Mouse (Mus musculus): ENCODE measurements around the gene Fmr1.
"Not testable (repeated sequence)": the region's sequence is repeated elsewhere in the genome, so short reads cannot be mapped to it uniquely, and the experiment has no call there.

The Fmr1 gene

DNA sequence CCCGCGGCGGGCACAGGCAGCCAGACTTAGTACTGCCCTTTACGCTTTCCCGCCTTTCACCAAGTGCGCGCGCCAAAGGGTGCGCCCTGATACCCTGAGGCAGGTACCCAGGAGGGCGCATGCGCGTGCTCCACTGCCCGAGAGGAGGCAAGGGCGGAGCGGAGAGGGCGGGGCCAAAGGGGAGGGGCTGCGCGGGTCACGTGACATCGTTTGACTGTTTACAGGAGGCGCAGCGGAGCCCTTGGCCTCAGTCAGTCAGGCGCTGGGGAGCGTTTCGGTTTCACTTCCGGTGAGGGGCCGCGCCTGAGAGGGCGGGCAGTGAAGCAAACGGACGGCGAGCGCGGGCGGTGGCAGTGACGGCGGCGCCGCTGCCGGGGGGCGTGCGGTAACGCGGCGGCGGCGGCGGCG, at the start of gene Fmr1:
Gene Fmr1 (plus strand): TSS at position 209 of the 408 bp plus-strand sequence.
- peak; percentile 97 for DNase-seq

DNA sequence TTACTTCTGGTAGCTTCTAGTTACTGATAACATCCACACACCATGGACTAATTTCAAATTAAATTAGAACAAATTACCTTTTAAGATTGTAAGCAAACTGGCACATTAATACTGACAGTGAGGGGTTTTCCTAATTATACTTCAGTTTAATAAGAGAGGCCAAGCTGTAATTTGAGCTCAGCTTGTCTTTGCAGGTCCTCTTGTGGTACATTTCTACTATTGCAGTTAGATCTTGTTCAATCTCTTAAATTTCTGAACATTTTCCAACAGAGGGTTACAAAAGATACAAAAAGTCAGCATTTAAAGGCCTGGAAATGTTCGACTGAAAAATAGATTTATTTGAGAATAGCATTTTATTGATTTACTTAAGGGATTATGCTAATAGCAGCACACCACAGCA, 36.7 kb upstream of the Fmr1 start:
- no peak for DNase-seq

DNA sequence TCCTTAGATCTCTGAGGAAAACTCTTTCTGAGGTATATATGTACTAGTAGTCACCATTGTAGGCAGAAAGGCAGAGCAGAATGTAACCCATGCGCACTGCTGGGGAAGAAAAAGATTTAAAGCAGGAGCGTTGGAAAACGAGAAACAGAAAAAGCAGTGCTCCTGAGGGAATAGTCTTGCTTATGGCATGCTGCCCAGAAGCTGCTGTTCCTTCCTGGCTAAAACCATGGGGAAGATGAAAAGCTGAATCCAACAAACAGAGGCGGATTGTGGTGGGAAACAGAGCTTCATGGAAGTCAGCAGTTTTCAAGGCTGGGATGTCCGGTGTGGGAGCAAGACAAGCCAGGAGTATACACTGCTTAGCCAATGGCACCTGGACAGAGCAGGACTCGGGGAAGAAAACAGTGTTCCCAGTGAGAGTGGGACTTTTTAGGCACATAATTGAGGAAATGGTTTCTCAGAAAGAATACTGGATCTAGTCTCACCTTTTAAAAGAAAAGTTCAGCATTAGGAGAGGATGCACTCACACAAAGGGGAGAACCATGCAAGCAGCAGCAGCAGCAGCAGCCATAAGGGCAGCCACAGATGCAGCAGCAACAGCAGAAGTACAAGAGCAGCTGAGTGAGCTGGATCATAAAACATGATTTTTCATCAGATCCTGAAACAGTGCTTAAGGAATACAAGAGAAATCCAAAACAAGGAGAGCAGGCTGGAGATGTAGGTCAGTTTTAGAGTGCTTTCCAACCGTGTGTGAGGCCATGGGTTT, 33.0 kb upstream of the Fmr1 start:
- no peak for DNase-seq

DNA sequence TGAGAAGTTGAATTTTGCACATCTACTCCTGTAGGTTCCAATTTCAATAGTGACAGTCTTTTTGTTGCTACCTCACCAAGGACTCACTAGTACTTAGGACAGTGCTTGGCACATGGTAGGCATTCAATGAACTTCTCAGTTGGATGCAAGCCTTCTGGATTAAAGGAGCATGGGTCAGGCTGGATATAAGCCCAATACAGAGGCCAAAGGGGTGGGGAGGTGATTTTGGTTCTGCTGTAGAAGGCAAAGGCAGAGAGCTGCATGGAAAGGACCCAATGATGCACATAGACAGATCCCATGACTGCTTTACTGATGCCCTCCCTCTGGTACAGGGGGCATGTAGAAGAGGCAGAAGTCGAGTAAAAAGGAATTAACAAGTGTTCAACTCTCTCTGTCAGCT, 833 bp upstream of the Fmr1 start:
- peak; percentile 23 for DNase-seq

DNA sequence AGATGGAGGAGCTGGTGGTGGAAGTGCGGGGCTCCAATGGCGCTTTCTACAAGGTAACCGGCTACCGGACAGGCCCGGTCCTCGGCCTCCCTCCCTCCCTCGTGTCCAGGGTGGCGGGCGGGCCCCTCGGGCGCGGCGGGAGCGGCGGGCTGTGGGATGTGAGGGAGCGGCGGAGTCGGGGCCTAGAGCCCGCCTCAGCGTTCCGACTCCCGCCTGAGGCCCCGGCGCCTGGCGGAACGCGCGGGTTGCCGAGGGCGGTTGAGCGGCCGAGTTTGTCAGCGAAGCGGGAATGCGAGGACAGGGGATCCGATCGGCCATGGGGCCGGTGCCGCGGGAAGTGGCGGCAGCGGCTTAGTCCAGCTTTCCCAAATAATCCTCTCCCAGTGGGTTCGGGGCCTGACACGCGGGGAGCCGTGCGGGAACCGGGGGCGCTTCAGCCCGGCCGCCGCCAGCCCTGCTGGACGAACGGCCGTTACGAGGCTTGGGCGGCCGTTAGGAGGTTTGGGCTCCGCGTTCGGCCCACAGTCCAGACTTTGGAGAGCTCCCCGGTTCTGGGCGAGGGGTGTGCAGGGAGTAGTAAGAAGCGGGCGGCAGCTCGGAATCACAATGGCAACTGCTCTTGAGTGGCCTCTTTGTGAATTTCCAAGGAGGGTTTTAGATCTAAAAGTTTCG, 610 bp downstream of the Fmr1 start:
- DNase-seq = no peak

DNA sequence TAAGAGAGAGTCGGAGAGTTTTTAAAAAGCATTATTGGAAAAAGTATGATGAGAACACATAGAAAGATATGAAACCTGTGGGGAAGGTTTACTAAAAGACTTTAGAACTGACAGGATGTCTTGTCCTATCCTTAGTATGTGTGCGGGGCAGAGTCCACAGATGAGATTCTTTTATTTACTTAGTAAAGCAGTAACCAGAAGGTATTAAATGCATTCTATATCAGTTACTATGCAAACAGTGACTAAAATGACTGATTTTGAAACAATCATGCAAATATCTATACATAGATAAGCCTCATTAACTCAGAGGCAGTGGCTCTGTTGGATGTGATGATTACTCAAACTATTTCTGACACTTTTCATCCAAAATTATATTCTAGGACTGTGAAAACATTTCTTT, 6.4 kb downstream of the Fmr1 start:
- no peak for DNase-seq

DNA sequence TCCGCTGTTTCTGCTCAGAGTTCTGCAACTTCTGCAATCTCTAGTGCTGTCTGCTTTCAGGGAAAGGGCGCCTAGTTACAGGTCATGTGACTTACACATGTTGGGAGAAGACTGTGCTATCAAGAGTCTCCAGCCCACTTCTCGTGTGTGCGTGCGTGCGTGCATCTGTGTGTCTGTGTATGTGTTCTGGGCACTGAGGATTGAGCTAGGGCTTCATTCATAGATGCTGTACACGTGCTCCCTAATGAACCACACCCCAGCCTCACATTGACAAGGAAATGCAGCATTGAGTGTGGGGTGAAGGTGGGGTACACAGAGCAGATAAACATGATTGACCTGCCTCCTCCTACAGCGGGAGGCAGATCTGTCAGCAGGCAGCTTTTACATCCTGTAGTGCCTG, 13.6 kb downstream of the Fmr1 start:
- not testable (repeated sequence) for DNase-seq

DNA sequence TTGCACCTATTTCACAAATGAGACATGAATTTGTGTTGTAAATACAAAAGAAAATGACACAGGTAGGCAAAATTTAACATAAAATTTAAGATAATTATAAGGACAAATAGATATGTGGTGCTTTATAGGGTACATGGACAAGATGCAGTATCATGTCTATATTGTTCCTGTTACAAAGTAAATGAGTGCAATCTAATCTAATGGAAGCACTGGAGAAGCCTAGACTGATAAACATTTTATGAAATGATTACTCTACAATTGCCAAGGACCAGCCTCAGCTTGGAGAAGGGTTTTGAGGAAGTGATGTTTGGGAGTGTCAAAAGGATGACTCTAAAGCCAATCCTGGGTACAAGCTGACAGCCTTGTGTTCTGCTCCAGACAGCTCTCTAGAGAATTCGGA, 58.6 kb downstream of the Fmr1 start:
- no peak for DNase-seq

DNA sequence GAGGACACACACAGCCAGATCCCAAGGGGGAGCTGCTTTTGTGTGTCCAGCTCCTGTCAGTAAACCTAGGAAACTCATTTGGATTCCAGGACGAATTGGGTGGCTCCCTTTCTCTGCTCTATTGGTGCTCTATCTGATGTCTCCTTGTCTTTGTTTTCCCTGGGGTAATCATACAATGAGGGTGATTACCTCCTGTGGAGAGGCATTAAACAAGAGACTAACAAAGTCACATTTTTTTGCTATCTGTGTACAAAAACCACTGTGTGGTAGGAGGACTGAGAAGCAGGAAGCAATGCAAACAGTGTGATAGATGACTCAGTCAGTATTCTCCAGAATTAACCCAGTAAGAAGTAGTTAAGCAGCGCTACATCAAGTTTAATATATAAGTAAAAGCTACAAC, 61.7 kb downstream of the Fmr1 start:
- DNase-seq = no peak

DNA sequence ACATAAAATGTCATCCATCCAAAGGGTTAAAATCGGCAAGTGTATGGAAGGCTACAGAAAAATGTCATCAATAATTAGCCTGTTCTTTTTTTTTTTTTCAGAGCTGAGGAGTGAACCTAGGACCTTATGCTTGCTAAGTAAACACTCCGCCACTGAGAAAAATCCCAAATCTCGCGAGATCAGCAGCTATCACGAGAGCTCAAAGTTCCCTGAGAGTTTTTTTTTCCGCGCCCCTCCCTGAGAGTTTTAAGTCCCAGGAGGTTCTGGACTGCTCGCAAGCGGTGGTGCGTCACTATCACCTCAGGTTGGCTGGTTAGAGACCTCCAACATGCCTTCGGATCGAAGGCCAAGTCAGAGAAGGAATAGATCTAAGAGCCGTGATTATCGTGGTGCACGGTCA, 83.3 kb downstream of the Fmr1 start, which contains the start of gene Fmr1nb:
Gene Fmr1nb (plus strand): TSS at position 234 of the 400 bp plus-strand sequence.
- no peak for DNase-seq
